Mouse (Mus musculus) duodenum, adult 2 months (tissue): ENCODE results near the gene Gm7138. TPM values are rescaled to one million over a fixed set of nuclear protein-coding genes. Genes with fewer than 3 reads are reported as not detected.

ENCODE experiments used
- polyA plus RNA-seq: library from polyadenylated mRNA; depleted of rRNA; stranded (reverse); fragments of >200 nt; gene quantifications from 2 replicates; pipeline ENCODE4 v1.2.3, GENCODE M21; 2012; ENCODE audit warnings: low replicate concordance; rRNA removed

Gene Gm7138
- not detected in 2 replicates for polyA plus RNA-seq

DNA sequence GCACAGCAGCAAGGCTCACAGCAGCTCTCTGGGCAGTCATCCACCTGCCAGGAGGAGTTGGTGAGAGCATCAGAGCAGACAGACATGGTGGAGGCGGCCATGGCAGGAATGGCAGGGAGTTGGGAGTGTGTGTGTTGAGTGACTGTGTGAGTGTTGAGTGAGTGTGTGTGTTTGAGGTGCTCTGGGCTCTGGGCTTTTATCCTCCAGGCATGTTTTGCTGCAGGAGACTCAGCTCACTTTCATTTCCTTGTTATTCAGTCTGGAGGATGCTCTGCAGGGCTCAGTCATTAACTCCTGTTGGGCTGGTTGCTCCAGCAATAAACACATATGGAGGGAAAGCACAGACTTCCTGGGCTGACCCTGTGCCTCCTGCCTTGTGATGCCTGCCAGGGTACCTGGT is at the start of gene Gm7138:
TSS of gene Gm7138 (minus strand) at position 101 of the 400 bp plus-strand sequence.

DNA sequence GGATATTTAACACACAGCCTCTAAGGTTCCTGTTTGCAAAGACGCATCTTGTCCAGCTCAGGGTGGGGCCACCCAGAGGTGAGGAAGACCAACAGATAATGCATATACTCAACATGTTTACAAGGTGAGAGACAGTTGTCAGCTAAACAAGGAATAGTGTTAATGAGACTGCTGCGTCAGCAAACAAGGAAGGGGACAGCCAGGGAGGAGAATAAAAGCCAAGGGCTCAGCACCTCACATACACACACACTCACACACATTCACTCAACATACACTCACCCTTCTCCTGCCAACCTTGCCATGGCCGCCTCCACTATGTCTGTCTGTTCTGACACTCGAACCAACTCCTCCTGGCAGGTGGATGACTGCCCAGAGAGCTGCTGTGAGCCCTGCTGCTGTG is 37.6 kb upstream of the Gm7138 start, which contains the start of gene Gm2696:
TSS of gene Gm2696 (plus strand) at position 301 of the 400 bp plus-strand sequence.

DNA sequence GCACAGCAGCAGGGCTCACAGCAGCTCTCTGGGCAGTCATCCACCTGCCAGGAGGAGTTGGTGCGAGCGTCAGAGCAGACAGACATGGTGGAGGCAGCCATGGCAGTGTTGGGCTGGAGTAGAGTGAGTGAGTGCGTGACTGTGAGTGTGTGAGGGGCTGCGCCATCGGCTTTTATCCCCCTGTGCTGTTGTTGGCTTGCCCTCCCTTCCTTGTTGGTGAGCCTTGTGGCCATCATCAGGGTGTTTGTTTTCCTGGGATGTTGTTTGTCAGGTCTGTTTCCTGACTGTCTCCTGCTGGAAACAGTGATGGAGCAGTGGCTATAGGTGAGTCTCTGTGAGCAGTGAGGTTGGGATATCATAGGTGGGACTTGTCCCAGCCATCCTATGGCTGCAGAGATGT is 35.0 kb upstream of the Gm7138 start, which contains the start of gene Gm9507:
TSS of gene Gm9507 (minus strand) at position 101 of the 400 bp plus-strand sequence.

DNA sequence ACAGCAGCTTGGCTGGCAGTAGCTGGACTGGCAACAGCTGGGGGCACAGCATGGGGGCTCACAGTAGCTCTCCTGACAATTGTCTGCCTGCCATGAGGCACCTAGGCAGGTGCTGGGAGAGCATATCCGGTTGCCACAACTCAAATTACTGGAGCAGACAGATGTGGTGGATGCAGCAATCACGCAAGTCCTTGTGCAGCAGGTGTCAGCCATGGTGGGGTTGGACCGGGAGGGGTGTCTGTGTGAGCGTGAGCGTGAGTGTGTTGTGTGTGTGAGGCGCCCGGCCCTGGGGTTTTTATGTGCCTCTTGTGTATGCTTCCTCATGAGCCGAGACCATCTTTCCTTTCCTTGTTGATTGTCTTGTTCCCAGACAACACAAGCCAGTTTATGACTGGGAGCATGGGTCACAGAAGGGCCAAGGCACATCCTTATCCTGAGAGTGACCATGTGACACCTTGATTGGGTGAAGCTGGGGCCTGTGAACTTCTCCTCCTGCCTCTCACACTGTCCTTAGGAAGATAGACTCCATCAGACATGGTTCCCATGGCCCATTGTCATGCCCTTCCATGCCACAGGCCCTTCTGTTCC is 22.3 kb upstream of the Gm7138 start, which contains the start of gene Gm19668:
TSS of gene Gm19668 (minus strand) at position 213 of the 588 bp plus-strand sequence.

DNA sequence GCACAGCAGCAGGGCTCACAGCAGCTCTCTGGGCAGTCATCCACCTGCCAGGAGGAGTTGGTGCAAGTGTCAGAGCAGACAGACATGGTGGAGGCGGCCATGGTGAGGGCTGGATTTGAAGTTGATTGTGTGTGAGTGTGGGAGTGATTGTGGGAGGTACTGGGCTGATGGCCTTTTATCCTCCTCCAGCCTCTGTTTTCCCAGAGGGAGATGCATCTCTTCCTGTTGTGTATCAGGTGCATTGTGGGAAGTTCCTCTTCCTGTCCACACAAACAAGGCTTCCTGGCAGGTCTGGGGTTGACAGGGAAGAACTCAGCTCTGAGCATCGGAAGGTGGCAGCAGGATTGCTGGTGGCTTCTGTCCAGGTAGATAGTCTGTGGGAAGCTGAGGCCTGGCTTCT is 18.2 kb upstream of the Gm7138 start, which contains the start of gene Gm9639:
TSS of gene Gm9639 (minus strand) at position 101 of the 400 bp plus-strand sequence.

DNA sequence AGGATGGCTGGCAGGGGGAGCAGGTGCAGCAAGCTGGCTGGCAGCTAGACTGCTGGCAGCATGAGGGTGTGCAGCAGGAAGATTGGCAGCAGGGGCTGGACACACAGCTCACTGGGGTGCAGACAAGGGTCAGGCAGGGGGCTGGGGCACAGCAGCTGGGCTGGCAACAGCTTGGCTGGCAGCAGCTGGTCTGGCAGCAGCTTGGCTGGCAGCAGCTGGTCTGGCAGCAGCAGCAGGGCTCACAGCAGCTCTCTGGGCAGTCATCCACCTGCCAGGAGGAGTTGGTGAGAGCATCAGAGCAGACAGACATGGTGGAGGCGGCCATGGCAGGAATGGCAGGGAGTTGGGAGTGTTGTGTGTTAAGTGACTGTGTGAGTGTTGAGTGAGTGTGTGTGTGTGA is 11.1 kb upstream of the Gm7138 start, which contains the start of gene Gm7137:
TSS of gene Gm7137 (minus strand) at position 325 of the 400 bp plus-strand sequence.

DNA sequence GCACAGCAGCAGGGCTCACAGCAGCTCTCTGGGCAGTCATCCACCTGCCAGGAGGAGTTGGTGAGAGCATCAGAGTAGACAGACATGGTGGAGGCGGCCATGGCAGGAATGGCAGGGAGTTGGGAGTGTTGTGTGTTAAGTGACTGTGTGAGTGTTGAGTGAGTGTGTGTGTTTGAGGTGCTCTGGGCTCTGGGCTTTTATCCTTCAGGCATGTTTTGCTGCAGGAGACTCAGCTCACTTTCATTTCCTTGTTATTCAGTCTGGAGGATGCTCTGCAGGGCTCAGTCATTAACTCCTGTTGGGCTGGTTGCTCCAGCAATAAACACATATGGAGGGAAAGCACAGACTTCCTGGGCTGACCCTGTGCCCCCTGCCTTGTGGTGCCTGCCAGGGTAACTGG is 5.7 kb upstream of the Gm7138 start, which contains the start of gene Gm3250:
TSS of gene Gm3250 (minus strand) at position 101 of the 400 bp plus-strand sequence.

DNA sequence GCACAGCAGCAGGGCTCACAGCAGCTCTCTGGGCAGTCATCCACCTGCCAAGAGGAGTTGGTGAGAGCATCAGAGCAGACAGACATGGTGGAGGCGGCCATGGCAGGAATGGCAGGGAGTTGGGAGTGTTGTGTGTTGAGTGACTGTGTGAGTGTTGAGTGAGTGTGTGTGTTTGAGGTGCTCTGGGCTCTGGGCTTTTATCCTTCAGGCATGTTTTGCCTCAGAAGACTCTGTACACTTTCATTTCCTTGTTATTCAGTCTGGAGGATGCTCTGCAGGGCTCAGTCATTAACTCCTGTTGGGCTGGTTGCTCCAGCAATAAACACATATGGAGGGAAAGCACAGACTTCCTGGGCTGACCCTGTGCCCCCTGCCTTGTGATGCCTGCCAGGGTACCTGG is 5.5 kb downstream of the Gm7138 start, which contains the start of gene Gm3238:
TSS of gene Gm3238 (minus strand) at position 101 of the 400 bp plus-strand sequence.

DNA sequence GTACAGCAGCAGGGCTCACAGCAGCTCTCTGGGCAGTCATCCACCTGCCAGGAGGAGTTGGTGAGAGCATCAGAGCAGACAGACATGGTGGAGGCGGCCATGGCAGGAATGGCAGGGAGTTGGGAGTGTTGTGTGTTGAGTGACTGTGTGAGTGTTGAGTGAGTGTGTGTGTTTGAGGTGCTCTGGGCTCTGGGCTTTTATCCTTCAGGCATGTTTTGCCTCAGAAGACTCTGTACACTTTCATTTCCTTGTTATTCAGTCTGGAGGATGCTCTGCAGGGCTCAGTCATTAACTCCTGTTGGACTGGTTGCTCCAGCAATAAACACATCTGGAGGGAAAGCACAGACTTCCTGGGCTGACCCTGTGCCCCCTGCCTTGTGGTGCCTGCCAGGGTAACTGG is 17.2 kb downstream of the Gm7138 start, which contains the start of gene Gm3233:
TSS of gene Gm3233 (minus strand) at position 101 of the 400 bp plus-strand sequence.

DNA sequence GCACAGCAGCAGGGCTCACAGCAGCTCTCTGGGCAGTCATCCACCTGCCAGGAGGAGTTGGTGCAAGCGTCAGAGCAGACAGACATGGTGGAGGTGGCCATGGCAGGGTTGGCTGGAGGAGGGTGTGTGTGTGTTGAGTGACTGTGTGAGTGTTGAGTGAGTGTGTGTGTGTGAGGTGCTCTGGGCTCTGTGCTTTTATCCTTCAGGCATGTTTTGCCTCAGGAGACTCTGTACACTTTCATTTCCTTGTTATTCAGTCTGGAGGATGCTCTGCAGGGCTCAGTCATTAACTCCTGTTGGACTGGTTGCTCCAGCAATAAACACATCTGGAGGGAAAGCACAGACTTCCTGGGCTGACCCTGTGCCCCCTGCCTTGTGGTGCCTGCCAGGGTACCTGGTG is 25.5 kb downstream of the Gm7138 start, which contains the start of gene Gm9736:
TSS of gene Gm9736 (minus strand) at position 101 of the 400 bp plus-strand sequence.

DNA sequence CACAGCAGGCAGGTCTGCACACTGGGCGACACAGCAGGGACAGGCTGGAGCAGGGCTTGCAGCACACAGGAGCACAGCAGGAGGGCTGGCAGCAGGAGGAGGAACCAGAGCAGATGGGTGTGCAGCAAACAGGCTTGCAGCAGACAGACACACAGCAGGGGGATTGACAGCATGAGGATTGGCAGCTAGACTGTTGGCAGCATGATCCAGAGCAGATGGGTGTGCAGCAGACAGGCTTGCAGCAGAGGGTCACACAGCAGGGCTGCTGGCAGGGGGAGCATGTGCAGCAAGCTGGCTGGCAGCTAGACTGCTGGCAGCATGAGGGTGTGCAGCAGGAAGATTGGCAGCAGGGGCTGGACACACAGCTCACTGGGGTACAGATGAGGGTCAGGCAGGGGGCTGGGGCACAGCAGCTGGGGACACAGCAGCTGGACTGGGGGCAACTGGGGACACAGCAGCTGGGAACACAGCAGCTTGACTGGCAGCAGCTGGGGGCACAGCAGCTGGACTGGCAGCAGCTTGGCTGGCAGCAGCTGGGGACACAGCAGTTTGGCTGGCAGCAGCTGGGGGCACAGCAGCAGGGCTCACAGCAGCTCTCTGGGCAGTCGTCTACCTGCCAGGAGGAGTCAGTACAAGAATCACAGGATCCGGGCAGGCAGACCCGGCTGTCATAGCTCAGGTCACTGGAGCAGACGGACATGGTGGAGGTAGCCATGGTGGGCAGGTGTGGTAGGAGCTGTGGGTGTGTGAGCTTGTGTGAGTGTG is 34.6 kb downstream of the Gm7138 start, which contains the start of gene Gm18596:
TSS of gene Gm18596 (minus strand) at position 715 of the 765 bp plus-strand sequence.

Other genes with a start within 250 kb of the Gm7138 start
- gene Itgb2, start 246.7 kb downstream of the Gm7138 start, polyA plus RNA-seq, result 4.4 and 10.5 TPM in 2 replicates
- gene Pttg1ip, start 195.2 kb downstream of the Gm7138 start, polyA plus RNA-seq, result 99.6 and 136 TPM in 2 replicates
- 114 and 144 TPM in 2 replicates for gene Sumo3, start 170.8 kb downstream of the Gm7138 start, polyA plus RNA-seq
- gene Gm49325, start 170.7 kb downstream of the Gm7138 start, polyA plus RNA-seq, result not detected in 2 replicates
- gene Ube2g2, start 154.7 kb downstream of the Gm7138 start, polyA plus RNA-seq, result 18.6 and 24.1 TPM in 2 replicates
- 0.19 and 0.56 TPM in 2 replicates for gene Tspear, start 90.4 kb downstream of the Gm7138 start, polyA plus RNA-seq
- not detected in 2 replicates for gene Gm19402, start 86.2 kb downstream of the Gm7138 start, polyA plus RNA-seq
- gene Gm9508, start 79.7 kb downstream of the Gm7138 start, polyA plus RNA-seq, result not detected in 2 replicates
- 1.1 TPM in 1 of 2 replicates, not detected in the other for gene Gm10272, start 70.3 kb downstream of the Gm7138 start, polyA plus RNA-seq
- not detected in 2 replicates for gene Gm10024, start 65.5 kb downstream of the Gm7138 start, polyA plus RNA-seq
- gene Gm10142, start 61.1 kb downstream of the Gm7138 start, polyA plus RNA-seq, result not detected in 2 replicates
- 0.43 TPM in 1 of 2 replicates, not detected in the other for gene Krtap12-1, start 56.3 kb downstream of the Gm7138 start, polyA plus RNA-seq
- not detected in 2 replicates for gene Gm10100, start 50.5 kb downstream of the Gm7138 start, polyA plus RNA-seq
- not detected in 2 replicates for gene Gm18596, start 34.3 kb downstream of the Gm7138 start, polyA plus RNA-seq
- gene Gm9736, start 25.6 kb downstream of the Gm7138 start, polyA plus RNA-seq, result not detected in 2 replicates
- gene Gm3233, start 17.3 kb downstream of the Gm7138 start, polyA plus RNA-seq, result not detected in 2 replicates
- not detected in 2 replicates for gene Gm3238, start 5.6 kb downstream of the Gm7138 start, polyA plus RNA-seq
- not detected in 2 replicates for gene Gm3250, start 5.6 kb upstream of the Gm7138 start, polyA plus RNA-seq
- not detected in 2 replicates for gene Gm7137, start 11.3 kb upstream of the Gm7138 start, polyA plus RNA-seq
- gene Gm9639, start 18.1 kb upstream of the Gm7138 start, polyA plus RNA-seq, result not detected in 2 replicates
- gene Gm19668, start 22.2 kb upstream of the Gm7138 start, polyA plus RNA-seq, result not detected in 2 replicates
- gene Gm9507, start 34.9 kb upstream of the Gm7138 start, polyA plus RNA-seq, result not detected in 2 replicates
- gene Gm2696, start 37.7 kb upstream of the Gm7138 start, polyA plus RNA-seq, result not detected in 2 replicates
- not detected in 2 replicates for gene Krtap10-4, start 50.2 kb upstream of the Gm7138 start, polyA plus RNA-seq
- gene Krtap10-10, start 59.0 kb upstream of the Gm7138 start, polyA plus RNA-seq, result not detected in 2 replicates
- gene Gm36176, start 69.9 kb upstream of the Gm7138 start, polyA plus RNA-seq, result not detected in 2 replicates
- gene Gm10318, start 75.9 kb upstream of the Gm7138 start, polyA plus RNA-seq, result 0.27 TPM in 1 of 2 replicates, not detected in the other
- gene Gm3285, start 85.0 kb upstream of the Gm7138 start, polyA plus RNA-seq, result not detected in 2 replicates
- gene Lrrc3, start 125.6 kb upstream of the Gm7138 start, polyA plus RNA-seq, result 6.2 and 6.9 TPM in 2 replicates
- 1.3 and 2.2 TPM in 2 replicates for gene Trpm2, start 193.6 kb upstream of the Gm7138 start, polyA plus RNA-seq
- gene 1810043G02Rik, start 201.6 kb upstream of the Gm7138 start, polyA plus RNA-seq, result 13.2 and 15.9 TPM in 2 replicates
- 31.3 and 60.7 TPM in 2 replicates for gene Pfkl, start 233.1 kb upstream of the Gm7138 start, polyA plus RNA-seq